In genomic region chr8:106818626-106819515, GRCm38 (mm10) we compare ENCODE assay signal across 13 mouse cellular contexts. TPM values are rescaled to one million over a fixed set of nuclear protein-coding genes. Genes with fewer than 3 reads are reported as not detected.
DNase-seq lines count a peak whose midpoint lies in the region; ATAC-seq and TF ChIP-seq lines count a peak whose summit lies in the region.
"Had no signal": no experiment of that assay in that cellular context is flagged by ENCODE, and none has a peak within 500 bp of the region (broad histone marks: within the 10 kb centered on the region; RNA-seq: fewer than 3 reads in every experiment).

No protein-coding gene starts in this region.

- no peak for ATAC-seq in hindbrain, embryonic 13.5 days (ENCODE audit: low FRiP score)
- ATAC-seq in midbrain, embryonic 14.5 days (ENCODE audit: low FRiP score, low TSS enrichment), result no peak
- ATAC-seq in embryonic facial prominence, embryonic 14.5 days (ENCODE audit: low read depth), result peak; percentile 56
- peak; percentile 63 for ATAC-seq in stomach, embryonic 16.5 days (ENCODE audit: insufficient read depth, low FRiP score)
- ATAC-seq: inflammation-experienced regulatory T-cells, adult 6 months had no signal

- peak overlapping the region; percentile 53; the same call in 1 of the 2 replicates for H3K9ac ChIP-seq in hindbrain, embryonic 13.5 days
- H3K9ac ChIP-seq in midbrain, embryonic 14.5 days (replicated peaks; ENCODE audit: low read length), result no peak overlapping the region
- no peak overlapping the region for H3K9ac ChIP-seq in embryonic facial prominence, embryonic 14.5 days (ENCODE audit: low read depth, low read length)
- no peak overlapping the region for H3K9ac ChIP-seq in stomach, embryonic 16.5 days (ENCODE audit: low read length)
- H3K9ac ChIP-seq: limb, embryonic 12.5 days had no signal

- no peak overlapping the region for H3K4me2 ChIP-seq in hindbrain, embryonic 13.5 days
- no peak overlapping the region for H3K4me2 ChIP-seq in midbrain, embryonic 14.5 days (ENCODE audit: low read length)
- no peak overlapping the region for H3K4me2 ChIP-seq in embryonic facial prominence, embryonic 14.5 days (ENCODE audit: low read depth, low read length)
- H3K4me2 ChIP-seq in stomach, embryonic 16.5 days (ENCODE audit: low read depth, low read length), result no peak overlapping the region
- H3K4me2 ChIP-seq: limb, embryonic 12.5 days had no signal

- no peak overlapping the region for H3K4me3 ChIP-seq in hindbrain, embryonic 13.5 days
- no peak overlapping the region for H3K4me3 ChIP-seq in hindbrain, embryonic 10.5 days
- no peak overlapping the region for H3K4me3 ChIP-seq in midbrain, embryonic 14.5 days (replicated peaks; ENCODE audit: low read depth, low read length)
- H3K4me3 ChIP-seq in midbrain, embryonic 10.5 days, result no peak overlapping the region
- no peak overlapping the region for H3K4me3 ChIP-seq in embryonic facial prominence, embryonic 14.5 days (ENCODE audit: low read depth, low read length)
- H3K4me3 ChIP-seq in stomach, embryonic 16.5 days (replicated peaks; ENCODE audit: low read length), result no peak overlapping the region
- H3K4me3 ChIP-seq in left cerebral cortex, adult 2 months, result no peak overlapping the region
- H3K4me3 ChIP-seq: limb, embryonic 12.5 days had no signal

- WGBS in hindbrain, embryonic 13.5 days, result 76% methylated on average over 17 of the region's 17 CpGs
- WGBS in hindbrain, embryonic 10.5 days, result 85% methylated on average over 17 of the region's 17 CpGs
- 82% methylated on average over 17 of the region's 17 CpGs for WGBS in midbrain, embryonic 14.5 days
- 93% methylated on average over 17 of the region's 17 CpGs for WGBS in midbrain, embryonic 10.5 days
- WGBS in embryonic facial prominence, embryonic 14.5 days, result 78% methylated on average over 17 of the region's 17 CpGs
- 77% methylated on average over 17 of the region's 17 CpGs for WGBS in stomach, embryonic 16.5 days

- intact Hi-C loops in left cerebral cortex, adult 2 months (cut with DNase I), result no loop called here

- H3K4me1 ChIP-seq in hindbrain, embryonic 13.5 days (replicated peaks), result peaks cover 19% of the 10 kb centered on the region
- H3K4me1 ChIP-seq in hindbrain, embryonic 10.5 days (replicated peaks), result peaks cover 17% of the 10 kb centered on the region; the same call in 1 of the 2 replicates
- H3K4me1 ChIP-seq in midbrain, embryonic 14.5 days (ENCODE audit: control insufficient read depth, insufficient read depth, low read length), result 0 out of 2 replicates have a peak, but pooled peaks cover 3% of the 10 kb centered on the region
- H3K4me1 ChIP-seq in midbrain, embryonic 10.5 days, result peaks cover 6% of the 10 kb centered on the region
- H3K4me1 ChIP-seq in embryonic facial prominence, embryonic 14.5 days (ENCODE audit: control insufficient read depth, insufficient read depth, low read length), result 0 out of 2 replicates have a peak, but pooled peaks cover 6% of the 10 kb centered on the region
- peaks cover 11% of the 10 kb centered on the region; the same call in 1 of the 2 replicates for H3K4me1 ChIP-seq in stomach, embryonic 16.5 days (ENCODE audit: control insufficient read depth, insufficient read depth, low read length)

- peak overlapping the region; percentile 60 for H3K27ac ChIP-seq in hindbrain, embryonic 13.5 days
- no peak overlapping the region for H3K27ac ChIP-seq in hindbrain, embryonic 10.5 days
- peak overlapping the region; percentile 16; the same call in 1 of the 2 replicates for H3K27ac ChIP-seq in midbrain, embryonic 14.5 days (replicated peaks; ENCODE audit: low read depth, low read length)
- no peak overlapping the region for H3K27ac ChIP-seq in midbrain, embryonic 10.5 days (replicated peaks)
- 0 out of 2 replicates have a peak overlapping the region, but pooled peaks have one; percentile 1 for H3K27ac ChIP-seq in embryonic facial prominence, embryonic 14.5 days (replicated peaks; ENCODE audit: low read depth, low read length)
- H3K27ac ChIP-seq in stomach, embryonic 16.5 days (ENCODE audit: low read length), result peak overlapping the region; percentile 64
- H3K27ac ChIP-seq in left cerebral cortex, adult 2 months, result no peak overlapping the region
- H3K27ac ChIP-seq: limb, embryonic 12.5 days; macrophage had no signal

- no peaks in the 10 kb centered on the region for H3K9me3 ChIP-seq in hindbrain, embryonic 13.5 days
- no peaks in the 10 kb centered on the region for H3K9me3 ChIP-seq in hindbrain, embryonic 10.5 days
- no peaks in the 10 kb centered on the region for H3K9me3 ChIP-seq in midbrain, embryonic 14.5 days (ENCODE audit: control insufficient read depth, low read length)
- no peaks in the 10 kb centered on the region for H3K9me3 ChIP-seq in midbrain, embryonic 10.5 days (replicated peaks)
- H3K9me3 ChIP-seq in embryonic facial prominence, embryonic 14.5 days (ENCODE audit: control insufficient read depth, low read length), result no peaks in the 10 kb centered on the region
- H3K9me3 ChIP-seq in stomach, embryonic 16.5 days (replicated peaks; ENCODE audit: control insufficient read depth, low read length), result no peaks in the 10 kb centered on the region
- H3K9me3 ChIP-seq: limb, embryonic 12.5 days had no signal

- TF ChIP-seq CTCF in left cerebral cortex, adult 2 months (IDR thresholded peaks at IDR 0.05), result no peak

- no peak for DNase-seq in hindbrain, embryonic 10.5 days (ENCODE audit: low spot score)
- DNase-seq in midbrain, embryonic 14.5 days, result no peak
- DNase-seq in midbrain, embryonic 10.5 days (ENCODE audit: low spot score), result no peak
- DNase-seq in embryonic facial prominence, embryonic 14.5 days (ENCODE audit: low spot score), result peak; percentile 56
- no peak for DNase-seq in thymus, adult 18-20 months
- DNase-seq in left cerebral cortex, adult 2 months (ENCODE audit: extremely low spot score in 1 of 2, low spot score in 2 of 2), result no peak
- DNase-seq: cerebellum, adult 18-20 months; layer of hippocampus, adult 9-11 months had no signal

- no peaks in the 10 kb centered on the region for H3K27me3 ChIP-seq in hindbrain, embryonic 13.5 days
- no peaks in the 10 kb centered on the region for H3K27me3 ChIP-seq in hindbrain, embryonic 10.5 days (ENCODE audit: insufficient read depth, poor library complexity, severe bottlenecking)
- no peaks in the 10 kb centered on the region for H3K27me3 ChIP-seq in midbrain, embryonic 14.5 days (ENCODE audit: control insufficient read depth, insufficient read depth, low read length)
- no peaks in the 10 kb centered on the region for H3K27me3 ChIP-seq in midbrain, embryonic 10.5 days (ENCODE audit: low read depth, poor library complexity, severe bottlenecking)
- no peaks in the 10 kb centered on the region for H3K27me3 ChIP-seq in embryonic facial prominence, embryonic 14.5 days (replicated peaks; ENCODE audit: control insufficient read depth, insufficient read depth, low read length)
- H3K27me3 ChIP-seq in stomach, embryonic 16.5 days (ENCODE audit: control insufficient read depth, insufficient read depth, low read length), result no peaks in the 10 kb centered on the region
- H3K27me3 ChIP-seq: limb, embryonic 12.5 days had no signal

- H3K36me3 ChIP-seq in hindbrain, embryonic 13.5 days, result no peaks in the 10 kb centered on the region; the same call in 1 of the 2 replicates
- H3K36me3 ChIP-seq in hindbrain, embryonic 10.5 days, result peaks cover 24% of the 10 kb centered on the region; the same call in 1 of the 2 replicates
- 0 out of 2 replicates have a peak, but pooled peaks cover 2% of the 10 kb centered on the region for H3K36me3 ChIP-seq in midbrain, embryonic 14.5 days (ENCODE audit: control insufficient read depth, insufficient read depth, low read length)
- peaks cover 14% of the 10 kb centered on the region for H3K36me3 ChIP-seq in midbrain, embryonic 10.5 days
- H3K36me3 ChIP-seq in embryonic facial prominence, embryonic 14.5 days (ENCODE audit: control insufficient read depth, insufficient read depth, low read length), result no peaks in the 10 kb centered on the region
- H3K36me3 ChIP-seq in stomach, embryonic 16.5 days (ENCODE audit: control insufficient read depth, insufficient read depth, low read length), result no peaks in the 10 kb centered on the region

RNA-seq across cellular contexts. Expression of gene Has3, which starts 51.2 kb away (rescaled TPM):
- 0.53 and 0.88 TPM in 2 replicates for polyA plus RNA-seq in hindbrain, embryonic 13.5 days (2015; fragmentation: Nextera tagmentation; extraction: Ambion mirVana)
- 0.04 and 0.13 TPM in 2 replicates for polyA plus RNA-seq in hindbrain, embryonic 10.5 days (2016; fragmentation: Nextera tagmentation; extraction: Ambion mirVana)
- 0.70 and 1.8 TPM in 2 replicates for polyA plus RNA-seq in midbrain, embryonic 14.5 days (2014; fragmentation: Nextera tagmentation; extraction: Ambion mirVana)
- polyA plus RNA-seq in midbrain, embryonic 10.5 days (2016; fragmentation: Nextera tagmentation; extraction: Ambion mirVana), result 0.07 and 0.12 TPM in 2 replicates
- 0.70 and 0.77 TPM in 2 replicates for polyA plus RNA-seq in embryonic facial prominence, embryonic 14.5 days (2014; fragmentation: Nextera tagmentation; extraction: Ambion mirVana)
- polyA plus RNA-seq in stomach, embryonic 16.5 days (2015; fragmentation: Nextera tagmentation; extraction: Ambion mirVana), result 0.81 and 0.96 TPM in 2 replicates
- 1 to 10 TPM; 1.7 to 2.0 TPM for total RNA-seq in left cerebral cortex, adult 2 months (2021)

Comparison
In these comparisons a context has a peak if more than half of its experiments do, and no peak if none do; other contexts are left out.
1. H3K27ac ChIP-seq: peak in hindbrain, embryonic 13.5 days (single experiment), midbrain, embryonic 14.5 days (single experiment), embryonic facial prominence, embryonic 14.5 days (single experiment) and stomach, embryonic 16.5 days (single experiment); none in hindbrain, embryonic 10.5 days (single experiment), midbrain, embryonic 10.5 days (single experiment) and left cerebral cortex, adult 2 months (single experiment).
2. ATAC-seq: peak in embryonic facial prominence, embryonic 14.5 days (single experiment) and stomach, embryonic 16.5 days (single experiment); none in hindbrain, embryonic 13.5 days (single experiment) and midbrain, embryonic 14.5 days (single experiment).